Mouse (Mus musculus) liver, postnatal 0 days (tissue): ENCODE data around the gene Fam102a.

Experiments
- CTCF ChIP-seq: sonication (generic); IDR thresholded peaks from 2 replicates; pipeline ENCODE4 v1.5.1; 2016; ENCODE audit warnings: antibody characterized with exemption, low read depth
- EP300 ChIP-seq: IDR thresholded peaks from 2 replicates; pipeline ENCODE4 v1.6.1; 2016; ENCODE audit warnings: antibody characterized with exemption, low read depth, mild to moderate bottlenecking

GRCm38 (mm10) chr2:32492661-32493060 lies 42.5 kb upstream of the Fam102a start:
- TF ChIP-seq CTCF, result no peak
- no peak for TF ChIP-seq EP300
